Mouse (Mus musculus) gastrocnemius, postnatal 10 days (tissue): ENCODE data around the gene Aebp1. TPM values are rescaled to one million over a fixed set of nuclear protein-coding genes. Genes with fewer than 3 reads are reported as not detected.

Experiments
- total RNA-seq, 2 experiments: library from RNA; stranded (reverse); gene quantifications; 2 replicates each; pipeline ENCODE4 v1.2.3; 2021

Gene Aebp1
- total RNA-seq, 2 experiments from 2014 or later, result 46.5 to 59.8 TPM

Other genes with a start within 250 kb of the Aebp1 start
- gene Mrps24, start 146.3 kb upstream of the Aebp1 start, total RNA-seq, result 10 to 100 TPM; 84.8 to 90.6 TPM
- 10 to 100 TPM; 29.1 to 42.0 TPM for gene Urgcp, start 99.6 kb upstream of the Aebp1 start, total RNA-seq
- gene Dbnl, start 73.5 kb upstream of the Aebp1 start, total RNA-seq, result 10 to 100 TPM; 23.6 to 27.1 TPM
- 1,000 to 10,000 TPM; 2,411 to 2,775 TPM for gene Pgam2, start 58.2 kb upstream of the Aebp1 start, total RNA-seq
- 1 to 10 TPM; 4.3 to 8.7 TPM for gene Polm, start 23.9 kb upstream of the Aebp1 start, total RNA-seq
- 10 to 100 TPM; 36.7 to 45.4 TPM for gene Pold2, start 16.3 kb downstream of the Aebp1 start, total RNA-seq
- not detected for gene Myl7, start 36.8 kb downstream of the Aebp1 start, total RNA-seq
- not detected for gene Gck, start 88.1 kb downstream of the Aebp1 start, total RNA-seq
- 10 to 100 TPM; 46.7 to 50.4 TPM for gene Ykt6, start 93.7 kb downstream of the Aebp1 start, total RNA-seq
- gene Camk2b, start 204.4 kb downstream of the Aebp1 start, total RNA-seq, result 100 to 1,000 TPM; 188 to 190 TPM